Mouse (Mus musculus) midbrain, postnatal 0 days (tissue): Measurements from ENCODE around the gene Eprs. TPM values are rescaled to one million over a fixed set of nuclear protein-coding genes. Genes with fewer than 3 reads are reported as not detected.

Experiments used
- ATAC-seq: fragments of 200-750 bp; cut with Nextera tagmentation; 2 replicates; pipeline ENCODE4 v1.8.0; 2017; ENCODE audit warnings: moderate number of reproducible peaks, mild to moderate bottlenecking, moderate TSS enrichment, moderate library complexity; ENCODE audit not compliant: low FRiP score
- DNase-seq: peaks from one replicate; pipeline ENCODE4 v3.0.0-alpha.2; 2015; ENCODE audit warnings: low spot score
- H3K27ac ChIP-seq: fragments of 300-500 bp; sonication (generic); 2 replicates; pipeline ENCODE4 v1.5.1; 2014; ENCODE audit warnings: low read depth, mild to moderate bottlenecking, low read length, mixed read lengths
- H3K27me3 ChIP-seq: fragments of 300-500 bp; sonication (generic); 2 replicates; pipeline ENCODE4 v1.6.1; 2014; ENCODE audit warnings: low read length, control low read depth, mixed read lengths; ENCODE audit not compliant: insufficient read depth
- H3K36me3 ChIP-seq: fragments of 300-500 bp; sonication (generic); 2 replicates; pipeline ENCODE4 v1.6.1; 2014; ENCODE audit warnings: low read length, control low read depth, mixed read lengths; ENCODE audit not compliant: insufficient read depth
- H3K4me1 ChIP-seq: fragments of 300-500 bp; sonication (generic); 2 replicates; pipeline ENCODE4 v1.6.1; 2014; ENCODE audit warnings: mild to moderate bottlenecking, control low read depth, antibody characterized with exemption, low read length, mixed read lengths; ENCODE audit not compliant: insufficient read depth
- H3K4me2 ChIP-seq: fragments of 300-500 bp; sonication (generic); 2 replicates; pipeline ENCODE4 v1.6.1; 2014; ENCODE audit warnings: low read depth, mild to moderate bottlenecking, low read length, mixed read lengths; ENCODE audit not compliant: poor library complexity, severe bottlenecking
- H3K4me3 ChIP-seq: fragments of 300-500 bp; sonication (generic); 2 replicates; pipeline ENCODE4 v1.5.1; 2014; ENCODE audit warnings: low read depth, mild to moderate bottlenecking, low read length, moderate library complexity
- H3K9ac ChIP-seq: fragments of 300-500 bp; sonication (generic); replicated peaks from 2 replicates; pipeline ENCODE4 v1.6.1; 2014; ENCODE audit warnings: mild to moderate bottlenecking, low read length, moderate library complexity, mixed read lengths; ENCODE audit not compliant: poor library complexity, severe bottlenecking
- H3K9me3 ChIP-seq: fragments of 300-500 bp; sonication (generic); 2 replicates; pipeline ENCODE4 v1.6.1; 2016; ENCODE audit warnings: low read length, control low read depth
- CTCF ChIP-seq: IDR thresholded peaks from 2 replicates; pipeline ENCODE4 v1.5.1; 2016; ENCODE audit warnings: antibody characterized with exemption, mild to moderate bottlenecking
- WGBS: fragments of 180-500 bp; shearing (Covaris S2); extraction: QIAGEN DNeasy Blood & Tissue Kit; methylation state at CpG from one replicate; pipeline ENCODE4 v1.1.7; 2014; 5-methylcytosine and 5-hydroxymethylcytosine counted together
- polyA plus RNA-seq: library from polyadenylated mRNA; unstranded; fragments of >200 nt; fragmentation: Nextera tagmentation; extraction: Ambion mirVana; gene quantifications from 2 replicates; pipeline ENCODE4 v1.2.1, GENCODE M21; 2015
- total RNA-seq: library from RNA; depleted of rRNA; stranded (reverse); fragments of >200 nt; gene quantifications from 2 replicates; pipeline ENCODE4 v1.2.3, GENCODE M21; 2014

The Eprs gene
- total and polyA plus RNA-seq, 2 experiments from 2014 or later, result 71.7 to 119 TPM

- Histone ChIP-seq H3K4me3 (no peak overlapping the region), H3K4me1 (no peaks in the 10 kb centered on the region), H3K9me3 (no peaks in the 10 kb centered on the region), H3K27me3 (no peaks in the 10 kb centered on the region), H3K27ac (no peak overlapping the region), H3K36me3 (peaks cover 55% of the 10 kb centered on the region), H3K4me2 (no peak overlapping the region), H3K9ac (no peak overlapping the region)
- ATAC-seq (no peak), DNase-seq (peak; percentile 53)
- 21% methylated on average over 2 of the region's 2 CpGs for WGBS
- peak; percentile 82 for TF ChIP-seq CTCF
These were observed 41.2 kb downstream of the Eprs start for GRCm38 (mm10) chr1:185404021-185404420.

- Histone ChIP-seq H3K9me3 (no peaks in the 10 kb centered on the region), H3K27me3 (no peaks in the 10 kb centered on the region), H3K9ac (no peak overlapping the region), H3K4me1 (no peaks in the 10 kb centered on the region), H3K36me3 (peaks cover 50% of the 10 kb centered on the region), H3K27ac (no peak overlapping the region), H3K4me2 (no peak overlapping the region), H3K4me3 (no peak overlapping the region)
- ATAC-seq (no peak), DNase-seq (no peak)
- 86% methylated on average over 10 of the region's 10 CpGs for WGBS
- TF ChIP-seq CTCF, result no peak
These were observed 43.1 kb downstream of the Eprs start for GRCm38 (mm10) chr1:185405921-185406320.

GRCm38 (mm10) chr1:185409831-185410230, 47.0 kb downstream of the Eprs start:
- no peak overlapping the region for H3K9ac ChIP-seq
- H3K27me3 ChIP-seq, result no peaks in the 10 kb centered on the region
- 77% methylated on average over 3 of the region's 3 CpGs for WGBS
- peaks cover 55% of the 10 kb centered on the region for H3K36me3 ChIP-seq
- DNase-seq (peak; percentile 29), ATAC-seq (no peak)
- H3K27ac ChIP-seq, result no peak overlapping the region
- no peak overlapping the region for H3K4me3 ChIP-seq
- no peaks in the 10 kb centered on the region for H3K9me3 ChIP-seq
- peak; percentile 67 for TF ChIP-seq CTCF
- H3K4me1 ChIP-seq, result no peaks in the 10 kb centered on the region
- H3K4me2 ChIP-seq, result no peak overlapping the region

- Histone ChIP-seq H3K4me1 (no peaks in the 10 kb centered on the region), H3K27ac (no peak overlapping the region), H3K36me3 (peaks cover 63% of the 10 kb centered on the region), H3K4me3 (no peak overlapping the region), H3K27me3 (no peaks in the 10 kb centered on the region), H3K4me2 (no peak overlapping the region), H3K9me3 (no peaks in the 10 kb centered on the region), H3K9ac (no peak overlapping the region)
- peak; percentile 51 for TF ChIP-seq CTCF
- 92% methylated on average over 9 of the region's 9 CpGs for WGBS
- ATAC-seq (no peak), DNase-seq (no peak)
These were observed 55.2 kb downstream of the Eprs start for GRCm38 (mm10) chr1:185418011-185418410.

GRCm38 (mm10) chr1:185419805-185420204, 57.0 kb downstream of the Eprs start:
- no peaks in the 10 kb centered on the region for H3K4me1 ChIP-seq
- ATAC-seq (no peak), DNase-seq (no peak)
- no peak overlapping the region for H3K9ac ChIP-seq
- no peaks in the 10 kb centered on the region for H3K9me3 ChIP-seq
- H3K27me3 ChIP-seq, result no peaks in the 10 kb centered on the region
- no peak overlapping the region for H3K27ac ChIP-seq
- H3K4me3 ChIP-seq, result no peak overlapping the region
- peaks cover 67% of the 10 kb centered on the region for H3K36me3 ChIP-seq
- H3K4me2 ChIP-seq, result no peak overlapping the region
- no peak for TF ChIP-seq CTCF
- 92% methylated on average over 5 of the region's 5 CpGs for WGBS

- Histone ChIP-seq H3K9ac (no peak overlapping the region), H3K4me2 (no peak overlapping the region), H3K4me3 (no peak overlapping the region), H3K4me1 (no peaks in the 10 kb centered on the region), H3K9me3 (no peaks in the 10 kb centered on the region), H3K27ac (no peak overlapping the region), H3K27me3 (no peaks in the 10 kb centered on the region), H3K36me3 (peaks cover 66% of the 10 kb centered on the region)
- 96% methylated on average over 6 of the region's 6 CpGs for WGBS
- ATAC-seq (no peak), DNase-seq (no peak)
- TF ChIP-seq CTCF, result no peak
These were observed 57.9 kb downstream of the Eprs start for GRCm38 (mm10) chr1:185420776-185421175.
